Mouse (Mus musculus): ENCODE data around the gene Ccdc27.
A peak's percentile ranks its signal among the peaks of the same experiment; 100 is the strongest.

DNA sequence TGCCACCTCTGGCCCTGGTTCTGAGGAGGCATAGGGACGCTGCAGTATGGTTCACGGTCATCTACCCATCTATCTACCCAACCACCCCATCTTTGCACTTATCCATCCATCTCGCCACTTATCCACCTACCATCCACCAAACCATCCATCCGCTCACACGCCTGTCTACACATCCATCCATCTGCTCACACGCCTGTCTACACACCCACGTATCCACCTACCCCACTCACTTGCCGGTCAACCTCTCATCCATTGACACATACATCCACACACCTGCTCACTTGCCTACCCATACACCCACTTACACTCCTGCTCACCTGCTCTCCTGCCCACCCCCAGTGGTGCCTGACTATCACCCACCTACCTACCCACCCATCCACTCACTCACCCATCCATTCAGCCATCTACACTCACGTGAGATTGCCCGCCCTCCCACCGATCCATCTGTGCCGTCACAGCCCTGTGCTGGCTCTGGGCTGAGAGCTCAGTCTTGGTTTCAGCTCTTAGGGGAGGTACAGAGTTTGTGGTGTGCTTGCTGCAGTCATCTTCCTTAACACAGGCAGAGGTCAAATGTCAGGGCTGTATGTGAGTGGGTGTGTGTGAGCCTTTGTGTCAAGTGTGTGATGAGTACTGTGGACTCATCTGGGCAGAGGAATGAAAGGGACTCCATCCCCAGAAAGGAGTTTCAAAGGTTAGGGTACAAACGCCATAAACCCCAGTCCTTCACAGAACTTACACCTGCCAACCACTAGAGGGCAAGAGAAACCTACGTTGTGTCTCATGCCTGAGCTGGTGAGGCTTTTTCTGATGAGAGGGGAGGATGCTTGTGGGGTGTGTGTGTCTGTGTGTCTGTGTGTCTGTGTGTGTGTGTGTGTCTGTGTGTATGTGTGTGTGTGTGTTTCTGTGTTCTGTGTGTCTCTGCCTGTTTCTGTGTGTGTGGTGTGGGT is 22.6 kb upstream of the Ccdc27 start:
- TF ChIP-seq POLR2A (IDR thresholded peaks at IDR 0.05; ENCODE audit: borderline replicate concordance, control insufficient read depth, low read depth, low read length) (no peak), CTCF (IDR thresholded peaks at IDR 0.05; ENCODE audit: control insufficient read depth, insufficient read depth, low read length) (peak; percentile 54)
